Mouse (Mus musculus) stomach, embryonic 14.5 days (tissue): ENCODE measurements around the gene Bbs9. TPM values are rescaled to one million over a fixed set of nuclear protein-coding genes. Genes with fewer than 3 reads are reported as not detected.

ENCODE experiments used
- ATAC-seq: fragments of 200-750 bp; cut with Nextera tagmentation; 2 replicates; pipeline ENCODE4 v1.8.0; 2017; ENCODE audit warnings: low read depth, moderate TSS enrichment; ENCODE audit not compliant: insufficient number of reproducible peaks, insufficient read depth, low FRiP score
- H3K27ac ChIP-seq: fragments of 300-500 bp; sonication (generic); 2 replicates; pipeline ENCODE4 v1.5.1; 2014; ENCODE audit warnings: mild to moderate bottlenecking, low read length, moderate library complexity, mixed read lengths
- H3K27me3 ChIP-seq: fragments of 300-500 bp; sonication (generic); 2 replicates; pipeline ENCODE4 v1.6.1; 2014; ENCODE audit warnings: low read length, control low read depth, mixed read lengths; ENCODE audit not compliant: control insufficient read depth, insufficient read depth
- H3K36me3 ChIP-seq: fragments of 300-500 bp; sonication (generic); 2 replicates; pipeline ENCODE4 v1.6.1; 2014; ENCODE audit warnings: mild to moderate bottlenecking, control low read depth, low read length, moderate library complexity, mixed read lengths; ENCODE audit not compliant: control insufficient read depth, insufficient read depth
- H3K4me1 ChIP-seq: fragments of 300-500 bp; sonication (generic); 2 replicates; pipeline ENCODE4 v1.6.1; 2014; ENCODE audit warnings: low read length, control low read depth, mixed read lengths; ENCODE audit not compliant: control insufficient read depth, insufficient read depth
- H3K4me2 ChIP-seq: fragments of 300-500 bp; sonication (generic); replicated peaks from 2 replicates; pipeline ENCODE4 v1.6.1; 2014; ENCODE audit warnings: low read depth, low read length, control low read depth
- H3K4me3 ChIP-seq: fragments of 300-500 bp; sonication (generic); 2 replicates; pipeline ENCODE4 v1.5.1; 2014; ENCODE audit warnings: low read depth, low read length, control low read depth
- H3K9ac ChIP-seq: fragments of 300-500 bp; sonication (generic); replicated peaks from 2 replicates; pipeline ENCODE4 v1.6.1; 2014; ENCODE audit warnings: low read depth, mild to moderate bottlenecking, control low read depth, low read length, moderate library complexity, mixed read lengths
- H3K9me3 ChIP-seq: fragments of 300-500 bp; sonication (generic); 2 replicates; pipeline ENCODE4 v1.6.1; 2016; ENCODE audit warnings: low read depth, low read length, control low read depth; ENCODE audit not compliant: control insufficient read depth
- WGBS: fragments of 180-500 bp; shearing (Covaris S2); extraction: QIAGEN DNeasy Blood & Tissue Kit; methylation state at CpG from one replicate; pipeline ENCODE4 v1.1.7; 2014; 5-methylcytosine and 5-hydroxymethylcytosine counted together
- polyA plus RNA-seq: library from polyadenylated mRNA; unstranded; fragments of >200 nt; fragmentation: Nextera tagmentation; extraction: Ambion mirVana; gene quantifications from 2 replicates; pipeline ENCODE4 v1.2.1, GENCODE M21; 2014

Bbs9 gene
- polyA plus RNA-seq, 1 experiment from 2014 or later, result 16.0 TPM

GRCm38 (mm10) chr9:22457142-22457835 is 18.2 kb upstream of the Bbs9 start:
- WGBS, result 91% methylated on average over 11 of the region's 11 CpGs
- Histone ChIP-seq H3K4me2 (no peak overlapping the region), H3K4me3 (no peak overlapping the region), H3K27me3 (no peaks in the 10 kb centered on the region), H3K4me1 (no peaks in the 10 kb centered on the region), H3K9me3 (no peaks in the 10 kb centered on the region), H3K27ac (no peak overlapping the region), H3K36me3 (peaks cover 52% of the 10 kb centered on the region), H3K9ac (no peak overlapping the region)
- ATAC-seq, result no peak

DNA sequence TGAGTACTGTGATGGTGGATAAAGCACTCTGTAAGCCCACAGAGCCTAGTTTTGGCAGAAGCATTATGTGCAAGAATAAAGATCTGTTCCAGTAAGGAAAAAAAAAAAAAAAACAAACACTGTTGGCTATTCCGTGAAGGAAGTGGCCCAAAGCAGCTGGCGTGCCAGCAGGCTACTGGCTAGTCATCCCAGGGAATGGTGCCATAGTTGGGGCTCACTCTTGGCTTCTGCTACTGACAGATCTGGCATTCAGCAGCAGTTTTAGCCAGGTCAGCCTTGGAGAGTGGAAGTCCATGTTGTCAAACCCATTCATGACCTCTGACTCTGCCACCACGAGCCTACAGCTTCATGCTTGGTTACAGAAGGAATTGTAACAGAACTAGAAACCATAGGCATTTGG is 13.6 kb upstream of the Bbs9 start:
- Histone ChIP-seq H3K9me3 (no peaks in the 10 kb centered on the region), H3K9ac (no peak overlapping the region), H3K27me3 (no peaks in the 10 kb centered on the region), H3K4me3 (no peak overlapping the region), H3K36me3 (peaks cover 11% of the 10 kb centered on the region; the same call in 1 of the 2 replicates), H3K4me2 (no peak overlapping the region), H3K27ac (no peak overlapping the region), H3K4me1 (no peaks in the 10 kb centered on the region)
- WGBS, result 87% methylated on average over 3 of the region's 3 CpGs
- no peak for ATAC-seq

DNA sequence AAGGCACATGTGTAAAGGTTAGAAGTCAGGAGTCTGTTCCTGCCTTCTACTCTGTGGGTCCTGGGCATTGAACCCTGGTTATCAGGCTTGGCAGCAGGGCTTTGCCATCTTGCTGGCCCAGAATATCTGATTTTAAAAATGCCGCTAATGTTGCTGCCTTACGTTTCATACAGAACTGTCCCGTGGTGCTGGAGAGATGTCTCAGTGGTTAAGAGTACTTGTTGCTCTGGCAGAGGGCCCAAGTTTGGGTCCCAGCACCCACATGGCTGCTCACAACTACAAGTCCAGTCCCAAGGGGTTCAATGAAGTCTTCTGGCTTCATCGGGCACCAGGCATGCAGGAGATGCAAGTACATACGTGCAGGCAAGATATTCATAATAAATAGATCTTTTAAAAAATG is 9.3 kb upstream of the Bbs9 start:
- H3K9me3 ChIP-seq, result no peaks in the 10 kb centered on the region
- ATAC-seq, result no peak
- WGBS, result 95% methylated on average over 5 of the region's 5 CpGs

DNA sequence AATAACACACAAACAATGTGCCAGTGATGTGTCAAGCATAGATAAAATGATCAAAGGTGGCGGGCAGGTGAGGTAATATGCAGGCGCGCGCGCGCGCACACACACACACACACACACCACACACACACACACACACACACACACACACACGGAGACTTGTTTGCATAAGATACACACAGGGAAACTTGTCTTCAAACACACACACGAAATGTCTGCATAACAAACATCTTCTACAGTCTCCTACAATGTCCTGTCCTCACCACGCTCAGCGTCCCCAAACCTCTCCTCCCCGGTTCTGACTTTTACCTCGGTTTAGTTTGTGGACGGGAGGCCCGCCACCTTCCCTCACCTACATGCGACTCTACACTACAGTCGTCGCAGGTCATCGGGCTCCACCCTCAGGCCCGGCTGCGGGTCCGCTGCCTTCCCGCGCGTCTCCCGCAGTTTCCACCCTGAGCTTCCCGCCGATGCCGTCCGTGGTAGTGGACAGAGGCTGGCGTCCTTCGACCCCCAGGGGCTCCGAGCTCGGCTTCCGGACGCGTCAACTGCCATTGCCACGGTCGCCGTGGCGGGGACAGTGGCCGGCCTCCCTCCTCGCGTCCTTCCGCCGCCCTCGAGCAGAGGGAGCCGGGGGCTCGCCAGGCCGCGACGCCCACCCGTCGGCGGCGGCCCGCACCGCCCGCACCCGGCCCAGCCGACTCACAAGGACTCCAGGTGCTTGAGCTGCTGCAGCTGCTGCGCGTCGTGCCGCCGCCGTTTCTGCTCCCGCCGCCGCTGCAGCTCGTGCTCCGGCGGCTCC is 7.9 kb upstream of the Bbs9 start:
- Histone ChIP-seq H3K9ac (peak overlapping the region; percentile 83), H3K36me3 (no peaks in the 10 kb centered on the region; the same call in 1 of the 2 replicates), H3K27ac (peak overlapping the region; percentile 91), H3K4me1 (0 out of 2 replicates have a peak, but pooled peaks cover 3% of the 10 kb centered on the region), H3K9me3 (no peaks in the 10 kb centered on the region), H3K27me3 (no peaks in the 10 kb centered on the region), H3K4me3 (peak overlapping the region; percentile 78), H3K4me2 (peak overlapping the region; percentile 62)
- ATAC-seq, result peak; percentile 66
- WGBS, result 1% methylated on average over 70 of the region's 73 CpGs

More for the DNA sequence above, 9.3 kb upstream of the Bbs9 start:
- no peak overlapping the region for H3K9ac ChIP-seq
- peaks cover 2% of the 10 kb centered on the region; the same call in 1 of the 2 replicates for H3K36me3 ChIP-seq
- H3K27ac ChIP-seq, result no peak overlapping the region
- no peaks in the 10 kb centered on the region for H3K27me3 ChIP-seq
- H3K4me3 ChIP-seq, result no peak overlapping the region
- H3K4me1 ChIP-seq, result 0 out of 2 replicates have a peak, but pooled peaks cover 3% of the 10 kb centered on the region
- H3K4me2 ChIP-seq, result no peak overlapping the region

- Histone ChIP-seq H3K4me3 (peak overlapping the region; percentile 78), H3K27ac (peak overlapping the region; percentile 91), H3K9ac (peak overlapping the region; percentile 83), H3K27me3 (no peaks in the 10 kb centered on the region), H3K4me1 (0 out of 2 replicates have a peak, but pooled peaks cover 3% of the 10 kb centered on the region), H3K4me2 (peak overlapping the region; percentile 62), H3K9me3 (no peaks in the 10 kb centered on the region), H3K36me3 (no peaks in the 10 kb centered on the region; the same call in 1 of the 2 replicates)
- WGBS, result 4% methylated on average over 42 of the region's 43 CpGs
- ATAC-seq, result peak; percentile 93
Measured at GRCm38 (mm10) chr9:22468170-22468898, 7.2 kb upstream of the Bbs9 start.

GRCm38 (mm10) chr9:22468899-22469259 is 6.6 kb upstream of the Bbs9 start:
- ATAC-seq, result no peak
- Histone ChIP-seq H3K4me1 (0 out of 2 replicates have a peak, but pooled peaks cover 3% of the 10 kb centered on the region), H3K9me3 (no peaks in the 10 kb centered on the region), H3K4me3 (no peak overlapping the region), H3K36me3 (no peaks in the 10 kb centered on the region), H3K27me3 (no peaks in the 10 kb centered on the region), H3K27ac (no peak overlapping the region), H3K9ac (no peak overlapping the region), H3K4me2 (no peak overlapping the region)
- 75% methylated on average over 8 of the region's 8 CpGs for WGBS

DNA sequence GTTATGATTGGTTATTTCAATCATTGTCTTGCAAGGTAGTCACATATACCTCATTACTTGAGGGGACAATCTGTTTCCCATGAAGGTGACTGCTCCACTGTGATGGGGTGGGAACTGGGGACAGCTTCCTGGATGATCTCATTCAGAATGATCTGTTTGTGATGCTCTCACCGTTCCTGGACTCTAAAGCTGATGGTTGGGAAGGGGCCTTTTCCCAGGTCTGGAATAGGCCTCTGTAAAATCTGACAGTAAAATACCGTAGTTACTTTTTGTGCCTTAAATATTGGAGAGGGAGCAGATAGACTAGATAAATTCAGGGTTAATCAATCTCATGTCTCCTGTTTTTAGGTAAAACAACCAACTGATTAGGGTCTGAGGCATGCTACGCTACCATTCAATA is 5.9 kb upstream of the Bbs9 start, which contains the start of gene Rp9:
TSS of gene Rp9 (minus strand) at position 101 of the 400 bp plus-strand sequence.
- no peak for ATAC-seq
- peak within 1 kb of the TSS; percentile 62 for H3K4me2 ChIP-seq
- H3K36me3 ChIP-seq, result no peaks in the 10 kb centered on the region
- peak within 1 kb of the TSS; percentile 78 for H3K4me3 ChIP-seq
- H3K4me1 ChIP-seq, result 0 out of 2 replicates have a peak, but pooled peaks cover 3% of the 10 kb centered on the region
- H3K27ac ChIP-seq, result no peak within 1 kb of the TSS; the same call in 1 of the 2 replicates
- WGBS, result 89% methylated on average over 3 of the region's 3 CpGs
- H3K27me3 ChIP-seq, result no peaks in the 10 kb centered on the region
- peak within 1 kb of the TSS; percentile 83; the same call in 1 of the 2 replicates for H3K9ac ChIP-seq
- no peaks in the 10 kb centered on the region for H3K9me3 ChIP-seq

- no peaks in the 10 kb centered on the region for H3K9me3 ChIP-seq
- peak overlapping the region; percentile 57 for H3K4me3 ChIP-seq
- H3K4me2 ChIP-seq, result peak overlapping the region; percentile 96
- no peaks in the 10 kb centered on the region for H3K36me3 ChIP-seq
- H3K27ac ChIP-seq, result peak overlapping the region; percentile 7; the same call in 1 of the 2 replicates
- no peak for ATAC-seq
- H3K27me3 ChIP-seq, result no peaks in the 10 kb centered on the region
- H3K4me1 ChIP-seq, result no peaks in the 10 kb centered on the region
- 2% methylated on average over 10 of the region's 10 CpGs for WGBS
- peak overlapping the region; percentile 53 for H3K9ac ChIP-seq
Measured at GRCm38 (mm10) chr9:22476265-22476664, 750 bp downstream of the Bbs9 start.
